Mouse (Mus musculus) bone marrow, adult 2 months (tissue): ENCODE data around the gene Gm960. TPM values are rescaled to one million over a fixed set of nuclear protein-coding genes. Genes with fewer than 3 reads are reported as not detected.

Source experiments
- H3K27ac ChIP-seq: fragments of 200-500 bp; 2 replicates; pipeline ENCODE4 v1.5.1; 2012; ENCODE audit warnings: low read depth, mild to moderate bottlenecking, control low read depth, inconsistent platforms, low read length; ENCODE audit not compliant: control insufficient read depth, poor library complexity, insufficient read depth
- H3K4me1 ChIP-seq: fragments of 200-500 bp; 2 replicates; pipeline ENCODE4 v1.6.1; 2011; ENCODE audit warnings: low read length; ENCODE audit not compliant: control insufficient read depth, insufficient read depth
- H3K4me3 ChIP-seq: fragments of 200-500 bp; replicated peaks from 2 replicates; pipeline ENCODE3; 2011; ENCODE audit warnings: mild to moderate bottlenecking, low read depth, low read length, control low read depth; ENCODE audit not compliant: control insufficient read depth
- CTCF ChIP-seq: fragments of 200-500 bp; IDR thresholded peaks from 2 replicates; pipeline ENCODE4 v1.5.1; 2011; ENCODE audit warnings: low read length, control low read depth; ENCODE audit not compliant: control insufficient read depth, insufficient read depth
- POLR2A ChIP-seq: fragments of 200-500 bp; IDR thresholded peaks from 2 replicates; pipeline ENCODE4 v1.6.1; 2011; ENCODE audit warnings: low read depth, mild to moderate bottlenecking, control low read depth, low read length, borderline replicate concordance; ENCODE audit not compliant: control insufficient read depth
- WGBS: fragments of 180-500 bp; shearing (Covaris S2); methylation state at CpG from one replicate; pipeline ENCODE4 v1.1.7; 2018; 5-methylcytosine and 5-hydroxymethylcytosine counted together
- polyA plus RNA-seq: library from polyadenylated mRNA; stranded (reverse); fragments of >200 nt; gene quantifications from 2 replicates; pipeline ENCODE4 v1.2.4, GENCODE M21; 2011; ENCODE audit warnings: low replicate concordance; ENCODE audit not compliant: missing spikeins, insufficient read depth, insufficient read length

Gm960 gene
- polyA plus RNA-seq, 1 experiment = not detected

- TF ChIP-seq CTCF = no peak
- no peak for TF ChIP-seq POLR2A
- WGBS = 1% methylated on average over 87 of the region's 87 CpGs
- peak within 1 kb of the TSS; percentile 59 for H3K4me3 ChIP-seq
- no peak within 1 kb of the TSS for H3K27ac ChIP-seq
- no peaks in the 10 kb centered on the region for H3K4me1 ChIP-seq
Measured at GRCm38 (mm10) chr19:4615151-4616093, 83.0 kb downstream of the Gm960 start, which contains the start of gene Lrfn4. Gene Lrfn4, minus strand, starts transcription at chr19:4615667.

DNA sequence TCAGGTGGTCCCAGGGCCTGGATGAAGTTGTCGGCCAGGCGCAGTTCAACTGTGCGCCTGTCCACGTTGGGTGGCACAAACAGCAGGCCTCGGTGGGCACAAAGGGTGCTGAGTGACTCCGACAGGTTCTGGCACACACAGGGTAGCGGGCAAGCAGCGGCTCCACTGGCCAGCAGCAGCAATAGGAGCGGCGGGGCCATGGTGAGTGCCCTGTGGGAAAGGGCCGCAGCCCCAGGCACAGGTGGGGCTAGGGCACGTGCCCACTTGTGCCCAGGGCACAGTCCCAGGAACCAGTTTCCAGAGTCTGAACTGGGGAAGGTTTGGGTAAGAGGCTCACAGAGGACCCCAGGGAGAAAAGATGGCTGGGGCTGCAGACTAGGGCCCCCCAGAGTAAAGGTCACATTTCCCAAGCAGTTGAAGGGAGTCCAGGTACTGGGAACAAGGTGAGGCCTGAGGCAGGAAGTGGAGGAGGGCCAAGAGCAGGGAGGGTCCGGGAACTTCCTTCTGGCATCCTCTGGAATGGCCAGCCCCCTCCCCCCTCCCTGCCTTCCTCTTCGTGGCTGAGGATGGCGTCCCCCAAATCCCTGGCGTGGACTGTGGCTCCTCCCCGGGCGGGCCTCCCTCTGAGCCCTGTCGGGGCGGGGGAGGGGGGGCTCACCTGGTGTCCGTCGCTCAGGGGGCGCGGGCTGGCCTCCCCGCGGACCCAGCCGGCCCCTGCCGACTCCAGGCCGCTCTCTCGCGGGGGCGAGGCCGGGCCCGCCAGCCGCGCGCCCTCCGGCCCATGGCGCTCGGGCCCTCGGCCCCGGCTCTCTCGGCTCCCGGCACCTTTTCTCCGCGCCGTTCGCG, 83.9 kb downstream of the Gm960 start:
- Histone ChIP-seq H3K27ac (no peak overlapping the region), H3K4me1 (no peaks in the 10 kb centered on the region), H3K4me3 (no peak overlapping the region)
- TF ChIP-seq CTCF = no peak
- TF ChIP-seq POLR2A = no peak
- 23% methylated on average over 48 of the region's 49 CpGs for WGBS

GRCm38 (mm10) chr19:4613464-4614304, 84.8 kb downstream of the Gm960 start:
- 89% methylated on average over 33 of the region's 33 CpGs for WGBS
- Histone ChIP-seq H3K27ac (no peak overlapping the region), H3K4me3 (no peak overlapping the region), H3K4me1 (no peaks in the 10 kb centered on the region)
- no peak for TF ChIP-seq CTCF
- no peak for TF ChIP-seq POLR2A

- Histone ChIP-seq H3K4me3 (no peak overlapping the region), H3K27ac (no peak overlapping the region), H3K4me1 (no peaks in the 10 kb centered on the region)
- TF ChIP-seq CTCF (no peak), POLR2A (peak; percentile 19; the same call in 1 of the 2 replicates)
- WGBS = 88% methylated on average over 19 of the region's 19 CpGs
Measured at GRCm38 (mm10) chr19:4612181-4612961, 86.1 kb downstream of the Gm960 start.

DNA sequence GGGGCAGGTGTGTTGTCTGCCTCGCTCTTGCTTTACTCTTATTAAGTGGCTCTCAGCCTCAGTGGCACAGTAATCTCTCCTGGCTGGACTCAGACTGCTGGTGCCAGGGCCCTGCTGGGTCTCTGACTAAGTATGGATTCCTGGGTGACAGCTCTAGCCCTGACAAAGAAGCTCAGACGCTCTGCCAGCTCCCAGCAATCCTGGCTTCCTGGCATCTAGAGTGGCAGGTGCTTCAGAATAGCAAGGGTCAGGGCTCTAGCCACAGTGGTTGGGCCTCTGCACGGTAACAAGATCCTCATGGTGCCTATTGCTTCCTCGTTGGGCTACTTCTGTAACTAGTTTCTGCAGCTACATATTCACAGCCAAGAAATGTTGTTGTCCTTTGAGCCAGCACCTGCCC, 88.4 kb downstream of the Gm960 start:
- no peak overlapping the region for H3K4me3 ChIP-seq
- no peak for TF ChIP-seq CTCF
- no peak for TF ChIP-seq POLR2A
- H3K4me1 ChIP-seq = no peaks in the 10 kb centered on the region
- WGBS = 59% methylated on average over 4 of the region's 4 CpGs
- no peak overlapping the region for H3K27ac ChIP-seq

DNA sequence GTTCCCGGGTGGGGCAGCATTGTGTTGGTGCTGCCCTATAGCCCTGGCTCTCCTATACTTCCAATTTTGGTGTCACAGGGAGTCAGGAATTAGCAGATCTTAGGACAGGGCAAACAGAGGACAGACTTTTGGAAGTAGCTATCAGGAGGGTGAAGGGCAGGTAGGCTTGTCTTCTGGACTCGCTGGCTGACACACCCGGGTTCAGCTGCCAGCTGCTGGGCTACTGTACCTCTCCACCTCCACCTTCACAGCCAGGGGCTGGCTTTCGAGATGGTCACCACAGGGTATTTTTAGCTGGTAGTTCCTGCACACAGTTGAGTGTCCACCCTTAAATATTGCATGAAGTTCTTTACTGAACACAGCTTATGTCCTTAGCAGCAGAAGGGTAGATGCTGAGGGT, 90.0 kb downstream of the Gm960 start:
- no peak for TF ChIP-seq POLR2A
- no peak for TF ChIP-seq CTCF
- Histone ChIP-seq H3K27ac (no peak overlapping the region), H3K4me3 (no peak overlapping the region), H3K4me1 (no peaks in the 10 kb centered on the region)
- WGBS = 80% methylated on average over 4 of the region's 4 CpGs

GRCm38 (mm10) chr19:4607406-4607805, 91.1 kb downstream of the Gm960 start:
- H3K4me3 ChIP-seq = no peak overlapping the region
- TF ChIP-seq CTCF (no peak), POLR2A (no peak)
- 90% methylated on average over 12 of the region's 12 CpGs for WGBS
- H3K4me1 ChIP-seq = no peaks in the 10 kb centered on the region
- H3K27ac ChIP-seq = no peak overlapping the region
